Mouse (Mus musculus) liver, adult 2 months (tissue): ENCODE data around the gene Kat2a.

Source experiments
- CTCF ChIP-seq: fragments of 200-500 bp; IDR thresholded peaks from 2 replicates; pipeline ENCODE4 v1.5.1; 2011; ENCODE audit warnings: low read depth, low read length, control low read depth
- POLR2A ChIP-seq: fragments of 200-500 bp; IDR thresholded peaks from 2 replicates; pipeline ENCODE4 v1.6.1; 2011; ENCODE audit warnings: low read length, control low read depth; ENCODE audit not compliant: insufficient read depth; ENCODE audit errors: extremely low read depth

- no peak for TF ChIP-seq POLR2A
- TF ChIP-seq CTCF = no peak
Measured at GRCm38 (mm10) chr11:100754021-100754692, 41.9 kb upstream of the Kat2a start.
